Mouse (Mus musculus) lung, embryonic 15.5 days (tissue): ENCODE results near the gene Tgif1. TPM values are rescaled to one million over a fixed set of nuclear protein-coding genes. Genes with fewer than 3 reads are reported as not detected.

Experiments
- ATAC-seq: fragments of 200-750 bp; cut with Nextera tagmentation; 2 replicates; pipeline ENCODE4 v1.8.0; 2017; ENCODE audit warnings: moderate number of reproducible peaks, borderline replicate concordance; ENCODE audit not compliant: low FRiP score, low TSS enrichment; ENCODE audit errors: extremely low read depth
- H3K27ac ChIP-seq: fragments of 300-500 bp; sonication (generic); 2 replicates; pipeline ENCODE4 v1.5.1; 2015; ENCODE audit warnings: moderate library complexity, mild to moderate bottlenecking, inconsistent platforms
- H3K27me3 ChIP-seq: fragments of 300-500 bp; sonication (generic); 2 replicates; pipeline ENCODE4 v1.6.1; 2015; ENCODE audit warnings: inconsistent platforms
- H3K36me3 ChIP-seq: fragments of 300-500 bp; sonication (generic); 2 replicates; pipeline ENCODE4 v1.6.1; 2015; ENCODE audit warnings: inconsistent platforms
- H3K4me1 ChIP-seq: fragments of 300-500 bp; sonication (generic); 2 replicates; pipeline ENCODE4 v1.6.1; 2015; ENCODE audit warnings: inconsistent platforms
- H3K4me2 ChIP-seq: fragments of 300-500 bp; sonication (generic); 2 replicates; pipeline ENCODE4 v1.6.1; 2015; ENCODE audit warnings: inconsistent platforms, mild to moderate bottlenecking, moderate library complexity
- H3K4me3 ChIP-seq: fragments of 300-500 bp; sonication (generic); 2 replicates; pipeline ENCODE4 v1.5.1; 2015; ENCODE audit warnings: mild to moderate bottlenecking, inconsistent platforms
- H3K9ac ChIP-seq: fragments of 300-500 bp; sonication (generic); 2 replicates; pipeline ENCODE4 v1.6.1; 2015; ENCODE audit warnings: inconsistent platforms
- H3K9me3 ChIP-seq: fragments of 300-500 bp; sonication (generic); 2 replicates; pipeline ENCODE4 v1.6.1; 2016; ENCODE audit warnings: inconsistent platforms
- WGBS: fragments of 180-500 bp; shearing (Covaris S2); methylation state at CpG from one replicate; pipeline ENCODE4 v1.1.7; 2015; 5-methylcytosine and 5-hydroxymethylcytosine counted together
- polyA plus RNA-seq: library from polyadenylated mRNA; unstranded; fragments of >200 nt; fragmentation: Nextera tagmentation; extraction: Ambion mirVana; gene quantifications from 2 replicates; pipeline ENCODE4 v1.2.1, GENCODE M21; 2015

The Tgif1 gene
- polyA plus RNA-seq, 1 experiment from 2014 or later, result 63.6 TPM

GRCm38 (mm10) chr17:70817862-70818451 lies 35.4 kb downstream of the Tgif1 start:
- Histone ChIP-seq H3K4me1 (0 out of 2 replicates have a peak, but pooled peaks cover 3% of the 10 kb centered on the region), H3K36me3 (no peaks in the 10 kb centered on the region), H3K9ac (peak overlapping the region; percentile 33), H3K4me2 (peak overlapping the region; percentile 86), H3K9me3 (no peaks in the 10 kb centered on the region), H3K27ac (no peak overlapping the region), H3K27me3 (peaks cover 46% of the 10 kb centered on the region), H3K4me3 (peak overlapping the region; percentile 46)
- WGBS, result 4% methylated on average over 51 of the region's 51 CpGs
- peak; percentile 55; the same call in 1 of the 2 replicates for ATAC-seq

- Histone ChIP-seq H3K9ac (no peak overlapping the region), H3K4me1 (0 out of 2 replicates have a peak, but pooled peaks cover 3% of the 10 kb centered on the region), H3K9me3 (no peaks in the 10 kb centered on the region), H3K27ac (no peak overlapping the region), H3K36me3 (no peaks in the 10 kb centered on the region), H3K4me3 (no peak overlapping the region), H3K4me2 (no peak overlapping the region), H3K27me3 (peaks cover 34% of the 10 kb centered on the region)
- 67% methylated on average over 8 of the region's 8 CpGs for WGBS
- no peak for ATAC-seq
These were observed 38.3 kb downstream of the Tgif1 start for GRCm38 (mm10) chr17:70815001-70815400.

- Histone ChIP-seq H3K9ac (no peak overlapping the region), H3K27me3 (peaks cover under 1% of the 10 kb centered on the region; the same call in 1 of the 2 replicates), H3K4me2 (no peak overlapping the region), H3K4me1 (no peaks in the 10 kb centered on the region), H3K4me3 (no peak overlapping the region), H3K27ac (no peak overlapping the region), H3K36me3 (no peaks in the 10 kb centered on the region), H3K9me3 (no peaks in the 10 kb centered on the region)
- WGBS, result 81% methylated on average over 5 of the region's 5 CpGs
- no peak for ATAC-seq
These were observed 42.6 kb downstream of the Tgif1 start for GRCm38 (mm10) chr17:70810795-70811194.

GRCm38 (mm10) chr17:70809776-70810175 lies 43.6 kb downstream of the Tgif1 start:
- Histone ChIP-seq H3K36me3 (no peaks in the 10 kb centered on the region), H3K4me2 (no peak overlapping the region), H3K9me3 (no peaks in the 10 kb centered on the region), H3K27ac (no peak overlapping the region), H3K4me3 (no peak overlapping the region), H3K4me1 (no peaks in the 10 kb centered on the region), H3K27me3 (no peaks in the 10 kb centered on the region), H3K9ac (no peak overlapping the region)
- 48% methylated on average over 3 of the region's 3 CpGs for WGBS
- ATAC-seq, result no peak

GRCm38 (mm10) chr17:70808837-70809236 lies 44.5 kb downstream of the Tgif1 start:
- H3K9ac ChIP-seq, result no peak overlapping the region
- no peaks in the 10 kb centered on the region for H3K27me3 ChIP-seq
- no peak overlapping the region for H3K4me2 ChIP-seq
- no peak overlapping the region for H3K4me3 ChIP-seq
- H3K4me1 ChIP-seq, result no peaks in the 10 kb centered on the region
- no peaks in the 10 kb centered on the region for H3K36me3 ChIP-seq
- no peaks in the 10 kb centered on the region for H3K9me3 ChIP-seq
- no peak overlapping the region for H3K27ac ChIP-seq
- 35% methylated on average over 14 of the region's 14 CpGs for WGBS
- ATAC-seq, result no peak

GRCm38 (mm10) chr17:70807885-70808284 lies 45.5 kb downstream of the Tgif1 start:
- WGBS, result 91% methylated on average over 1 of the region's 1 CpGs
- no peak for ATAC-seq

GRCm38 (mm10) chr17:70806600-70806999 lies 46.7 kb downstream of the Tgif1 start:
- H3K4me2 ChIP-seq, result no peak overlapping the region
- no peaks in the 10 kb centered on the region for H3K4me1 ChIP-seq
- no peaks in the 10 kb centered on the region for H3K36me3 ChIP-seq
- no peak overlapping the region for H3K27ac ChIP-seq
- no peak overlapping the region for H3K4me3 ChIP-seq
- no peaks in the 10 kb centered on the region for H3K9me3 ChIP-seq
- no peak overlapping the region for H3K9ac ChIP-seq
- 72% methylated on average over 2 of the region's 2 CpGs for WGBS
- ATAC-seq, result no peak
- no peaks in the 10 kb centered on the region for H3K27me3 ChIP-seq

More at GRCm38 (mm10) chr17:70807885-70808284, 45.5 kb downstream of the Tgif1 start:
- Histone ChIP-seq H3K4me1 (no peaks in the 10 kb centered on the region), H3K4me3 (no peak overlapping the region), H3K27ac (no peak overlapping the region), H3K36me3 (no peaks in the 10 kb centered on the region), H3K27me3 (no peaks in the 10 kb centered on the region), H3K9ac (no peak overlapping the region), H3K4me2 (no peak overlapping the region), H3K9me3 (no peaks in the 10 kb centered on the region)

GRCm38 (mm10) chr17:70805866-70806265 lies 47.5 kb downstream of the Tgif1 start:
- Histone ChIP-seq H3K4me2 (no peak overlapping the region), H3K9ac (no peak overlapping the region), H3K27ac (no peak overlapping the region), H3K27me3 (no peaks in the 10 kb centered on the region), H3K36me3 (no peaks in the 10 kb centered on the region), H3K4me3 (no peak overlapping the region), H3K4me1 (no peaks in the 10 kb centered on the region), H3K9me3 (no peaks in the 10 kb centered on the region)
- no peak for ATAC-seq
- 95% methylated on average over 9 of the region's 9 CpGs for WGBS

- no peak for ATAC-seq
- Histone ChIP-seq H3K9ac (no peak overlapping the region), H3K4me2 (no peak overlapping the region), H3K27ac (no peak overlapping the region), H3K4me1 (no peaks in the 10 kb centered on the region), H3K27me3 (no peaks in the 10 kb centered on the region), H3K9me3 (no peaks in the 10 kb centered on the region), H3K4me3 (no peak overlapping the region), H3K36me3 (no peaks in the 10 kb centered on the region)
- WGBS, result 80% methylated on average over 14 of the region's 14 CpGs
These were observed 51.3 kb downstream of the Tgif1 start for GRCm38 (mm10) chr17:70802022-70802421.

GRCm38 (mm10) chr17:70799266-70799665 lies 54.1 kb downstream of the Tgif1 start:
- no peak for ATAC-seq
- no peaks in the 10 kb centered on the region for H3K9me3 ChIP-seq
- no peak overlapping the region for H3K27ac ChIP-seq
- H3K36me3 ChIP-seq, result no peaks in the 10 kb centered on the region
- 0 out of 2 replicates have a peak, but pooled peaks cover 6% of the 10 kb centered on the region for H3K4me1 ChIP-seq
- H3K27me3 ChIP-seq, result no peaks in the 10 kb centered on the region
- H3K4me2 ChIP-seq, result no peak overlapping the region
- no peak overlapping the region for H3K9ac ChIP-seq
- 63% methylated on average over 4 of the region's 4 CpGs for WGBS
- H3K4me3 ChIP-seq, result no peak overlapping the region

GRCm38 (mm10) chr17:70797773-70798045 lies 55.6 kb downstream of the Tgif1 start:
- Histone ChIP-seq H3K27me3 (no peaks in the 10 kb centered on the region), H3K27ac (no peak overlapping the region), H3K36me3 (no peaks in the 10 kb centered on the region), H3K4me2 (no peak overlapping the region), H3K4me1 (0 out of 2 replicates have a peak, but pooled peaks cover 6% of the 10 kb centered on the region), H3K9ac (no peak overlapping the region), H3K4me3 (no peak overlapping the region), H3K9me3 (no peaks in the 10 kb centered on the region)
- no peak for ATAC-seq
- WGBS, result 44% methylated on average over 1 of the region's 1 CpGs

GRCm38 (mm10) chr17:70796940-70797772 lies 56.2 kb downstream of the Tgif1 start:
- Histone ChIP-seq H3K27ac (no peak overlapping the region), H3K27me3 (no peaks in the 10 kb centered on the region), H3K9me3 (no peaks in the 10 kb centered on the region), H3K4me3 (no peak overlapping the region), H3K9ac (no peak overlapping the region), H3K4me2 (no peak overlapping the region), H3K4me1 (0 out of 2 replicates have a peak, but pooled peaks cover 6% of the 10 kb centered on the region), H3K36me3 (no peaks in the 10 kb centered on the region)
- WGBS, result 48% methylated on average over 8 of the region's 8 CpGs
- no peak for ATAC-seq
